Mouse (Mus musculus): ENCODE data around the gene Adora3. TPM values are rescaled to one million over a fixed set of nuclear protein-coding genes. Genes with fewer than 3 reads are reported as not detected.

The Adora3 gene
- polyA plus RNA-seq, 1 experiment from 2014 or later = 4.6 TPM

- ATAC-seq (ENCODE audit: insufficient number of reproducible peaks, low FRiP score, low TSS enrichment, low read depth) = no peak
- H3K9ac ChIP-seq = no peak overlapping the region
- 75% methylated on average over 7 of the region's 7 CpGs for WGBS
- H3K36me3 ChIP-seq = no peaks in the 10 kb centered on the region
- no peak overlapping the region for H3K4me3 ChIP-seq
- H3K27ac ChIP-seq = no peak overlapping the region
- H3K4me1 ChIP-seq = no peaks in the 10 kb centered on the region
- no peak overlapping the region for H3K4me2 ChIP-seq
- no peaks in the 10 kb centered on the region for H3K27me3 ChIP-seq
- H3K9me3 ChIP-seq = no peaks in the 10 kb centered on the region
Observed at GRCm38 (mm10) chr3:105927561-105928194, 57.0 kb downstream of the Adora3 start.

DNA sequence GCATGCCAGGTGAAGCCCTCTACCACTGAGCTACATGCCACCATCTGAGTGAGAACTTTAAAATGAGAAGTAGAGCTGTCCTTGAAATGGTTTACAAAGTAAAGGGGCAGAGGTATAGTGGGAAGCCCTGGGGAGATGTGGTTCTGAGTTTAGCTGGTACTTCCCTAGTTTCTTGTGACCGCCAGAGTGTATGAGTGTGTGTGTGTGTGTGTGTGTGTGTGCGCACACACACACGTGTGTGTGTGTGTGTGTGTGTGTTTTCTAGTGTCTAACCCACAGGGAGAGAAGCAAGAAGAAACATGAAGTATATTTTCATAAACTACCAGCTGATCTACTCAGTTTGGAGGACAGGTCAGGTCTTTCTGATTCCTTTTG is 57.5 kb downstream of the Adora3 start:
- H3K27me3 ChIP-seq = no peaks in the 10 kb centered on the region
- no peak overlapping the region for H3K4me3 ChIP-seq
- no peaks in the 10 kb centered on the region for H3K4me1 ChIP-seq
- ATAC-seq (ENCODE audit: insufficient number of reproducible peaks, low FRiP score, low TSS enrichment, low read depth) = no peak
- no peak overlapping the region for H3K4me2 ChIP-seq
- no peaks in the 10 kb centered on the region for H3K36me3 ChIP-seq
- 87% methylated on average over 3 of the region's 3 CpGs for WGBS
- no peak overlapping the region for H3K9ac ChIP-seq
- no peak overlapping the region for H3K27ac ChIP-seq
- H3K9me3 ChIP-seq = no peaks in the 10 kb centered on the region

- H3K9ac ChIP-seq = no peak overlapping the region
- no peak overlapping the region for H3K4me2 ChIP-seq
- H3K27me3 ChIP-seq = no peaks in the 10 kb centered on the region
- H3K4me3 ChIP-seq = no peak overlapping the region
- no peak for ATAC-seq (ENCODE audit: insufficient number of reproducible peaks, low FRiP score, low TSS enrichment, low read depth)
- no peaks in the 10 kb centered on the region for H3K4me1 ChIP-seq
- H3K9me3 ChIP-seq = no peaks in the 10 kb centered on the region
- WGBS = 83% methylated on average over 6 of the region's 6 CpGs
- H3K27ac ChIP-seq = no peak overlapping the region
- no peaks in the 10 kb centered on the region for H3K36me3 ChIP-seq
Observed at GRCm38 (mm10) chr3:105928781-105929180, 58.1 kb downstream of the Adora3 start.

- no peak for ATAC-seq (ENCODE audit: insufficient number of reproducible peaks, low FRiP score, low TSS enrichment, low read depth)
- Histone ChIP-seq H3K9ac (no peak overlapping the region), H3K27me3 (no peaks in the 10 kb centered on the region), H3K9me3 (no peaks in the 10 kb centered on the region), H3K4me1 (no peaks in the 10 kb centered on the region), H3K4me3 (no peak overlapping the region), H3K36me3 (no peaks in the 10 kb centered on the region), H3K27ac (no peak overlapping the region), H3K4me2 (no peak overlapping the region)
- 80% methylated on average over 7 of the region's 7 CpGs for WGBS
Observed at GRCm38 (mm10) chr3:105929821-105930220, 59.2 kb downstream of the Adora3 start.

DNA sequence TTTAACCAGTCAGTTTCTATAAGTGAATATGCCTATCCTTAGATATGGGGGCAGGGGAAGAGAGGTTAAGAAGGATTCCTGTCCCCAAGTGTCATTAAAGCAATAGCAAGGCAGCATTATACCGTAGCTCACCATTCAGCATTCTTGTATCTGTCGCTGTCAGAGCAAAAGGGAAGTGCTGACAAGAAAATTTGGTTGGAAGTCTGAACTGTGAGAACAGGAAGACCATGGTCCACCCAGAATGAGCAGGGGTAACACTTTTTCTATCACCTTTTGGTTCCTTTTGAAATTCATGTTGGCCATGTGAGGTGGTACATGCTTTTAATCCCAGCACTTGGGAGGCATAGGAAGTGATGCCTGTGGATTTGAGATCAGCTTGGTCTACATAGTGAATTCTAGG is 60.4 kb downstream of the Adora3 start:
- WGBS = 87% methylated on average over 2 of the region's 2 CpGs
- H3K9me3 ChIP-seq = no peaks in the 10 kb centered on the region
- no peak for ATAC-seq (ENCODE audit: insufficient number of reproducible peaks, low FRiP score, low TSS enrichment, low read depth)
- no peak overlapping the region for H3K9ac ChIP-seq
- H3K4me1 ChIP-seq = no peaks in the 10 kb centered on the region
- no peaks in the 10 kb centered on the region for H3K36me3 ChIP-seq
- no peak overlapping the region for H3K4me2 ChIP-seq
- no peaks in the 10 kb centered on the region for H3K27me3 ChIP-seq
- H3K4me3 ChIP-seq = no peak overlapping the region
- no peak overlapping the region for H3K27ac ChIP-seq

DNA sequence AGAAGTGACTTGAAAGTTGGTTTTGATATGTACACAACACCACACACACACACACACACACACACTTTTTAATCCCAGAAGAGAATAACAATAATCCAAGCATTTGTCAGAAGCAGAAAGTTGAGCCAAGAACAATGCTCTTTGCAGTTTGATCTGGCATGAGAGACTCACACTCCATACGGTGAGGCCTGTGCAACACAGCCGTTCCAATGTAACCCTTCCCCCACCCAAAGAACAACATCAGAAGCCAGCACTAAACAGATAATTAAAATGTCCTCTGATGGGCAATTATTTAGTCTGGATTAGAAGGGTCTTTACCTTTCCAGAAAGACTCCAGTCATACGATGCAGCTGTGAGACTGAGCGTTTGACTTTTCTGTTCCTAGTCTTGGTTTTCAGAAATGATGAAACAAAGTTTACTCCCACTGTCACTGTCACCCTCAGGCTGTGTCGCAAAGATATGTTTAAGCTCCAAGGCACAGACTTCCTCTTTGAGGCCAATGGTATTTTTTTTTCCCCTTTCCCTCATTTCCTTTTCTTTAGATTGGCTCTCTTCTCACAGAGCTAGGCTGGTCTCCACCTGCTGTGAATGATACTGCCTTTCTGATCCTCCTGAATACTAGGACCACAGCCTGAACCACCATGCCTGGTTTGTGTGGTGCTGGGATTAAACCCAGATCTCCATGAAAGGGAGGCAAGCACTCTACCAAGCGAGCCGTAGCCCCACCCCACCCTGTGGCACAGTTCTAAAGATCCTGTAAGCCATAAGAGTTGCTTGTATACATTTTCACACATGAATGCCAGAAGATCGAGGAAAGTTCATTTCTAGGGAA is 61.8 kb downstream of the Adora3 start, which contains the start of gene I830077J02Rik:
TSS of gene I830077J02Rik (minus strand) at position 425 of the 832 bp plus-strand sequence.
- H3K4me2 ChIP-seq = no peak within 1 kb of the TSS
- no peak for ATAC-seq (ENCODE audit: insufficient number of reproducible peaks, low FRiP score, low TSS enrichment, low read depth)
- no peak within 1 kb of the TSS for H3K4me3 ChIP-seq
- no peaks in the 10 kb centered on the region for H3K27me3 ChIP-seq
- no peaks in the 10 kb centered on the region for H3K4me1 ChIP-seq
- WGBS = 74% methylated on average over 8 of the region's 8 CpGs
- H3K36me3 ChIP-seq = no peaks in the 10 kb centered on the region
- no peaks in the 10 kb centered on the region for H3K9me3 ChIP-seq
- no peak within 1 kb of the TSS for H3K27ac ChIP-seq
- no peak within 1 kb of the TSS for H3K9ac ChIP-seq

DNA sequence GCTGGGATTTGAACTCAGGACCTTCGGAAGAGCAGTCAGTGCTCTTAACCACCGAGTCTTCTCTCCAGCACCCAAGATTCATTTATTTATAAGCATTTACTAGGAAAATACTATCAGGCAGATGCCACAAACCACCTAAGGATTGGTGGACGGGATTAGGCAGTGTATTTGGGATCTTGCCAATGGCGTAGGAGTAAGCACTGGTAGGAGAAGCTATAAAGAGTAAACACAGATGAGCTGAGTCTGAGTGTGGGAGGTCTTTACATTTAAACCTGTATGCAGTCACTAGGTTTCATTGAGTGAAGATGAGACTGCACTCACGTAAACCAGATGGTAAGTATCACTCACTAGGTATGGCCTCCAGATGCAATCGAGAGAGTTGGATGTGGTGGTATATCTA is 63.3 kb downstream of the Adora3 start:
- Histone ChIP-seq H3K9me3 (no peaks in the 10 kb centered on the region), H3K9ac (no peak overlapping the region), H3K4me2 (no peak overlapping the region), H3K36me3 (peaks cover 3% of the 10 kb centered on the region; the same call in 1 of the 2 replicates), H3K4me3 (no peak overlapping the region), H3K4me1 (no peaks in the 10 kb centered on the region), H3K27me3 (no peaks in the 10 kb centered on the region), H3K27ac (no peak overlapping the region)
- WGBS = 90% methylated on average over 6 of the region's 6 CpGs
- no peak for ATAC-seq (ENCODE audit: insufficient number of reproducible peaks, low FRiP score, low TSS enrichment, low read depth)

GRCm38 (mm10) chr3:105935033-105935432 is 64.4 kb downstream of the Adora3 start:
- Histone ChIP-seq H3K4me2 (no peak overlapping the region), H3K9me3 (no peaks in the 10 kb centered on the region), H3K4me1 (no peaks in the 10 kb centered on the region), H3K9ac (no peak overlapping the region), H3K27ac (no peak overlapping the region), H3K36me3 (peaks cover 8% of the 10 kb centered on the region; the same call in 1 of the 2 replicates), H3K4me3 (no peak overlapping the region), H3K27me3 (no peaks in the 10 kb centered on the region)
- no peak for ATAC-seq (ENCODE audit: insufficient number of reproducible peaks, low FRiP score, low TSS enrichment, low read depth)
- 70% methylated on average over 5 of the region's 5 CpGs for WGBS

- no peaks in the 10 kb centered on the region for H3K9me3 ChIP-seq
- H3K4me1 ChIP-seq = no peaks in the 10 kb centered on the region
- WGBS = 88% methylated on average over 4 of the region's 4 CpGs
- H3K36me3 ChIP-seq = peaks cover 19% of the 10 kb centered on the region
- ATAC-seq (ENCODE audit: insufficient number of reproducible peaks, low FRiP score, low TSS enrichment, low read depth) = no peak
- H3K9ac ChIP-seq = no peak overlapping the region
- H3K27me3 ChIP-seq = no peaks in the 10 kb centered on the region
- H3K4me2 ChIP-seq = no peak overlapping the region
- no peak overlapping the region for H3K27ac ChIP-seq
- no peak overlapping the region for H3K4me3 ChIP-seq
Observed at GRCm38 (mm10) chr3:105936111-105936510, 65.5 kb downstream of the Adora3 start.

DNA sequence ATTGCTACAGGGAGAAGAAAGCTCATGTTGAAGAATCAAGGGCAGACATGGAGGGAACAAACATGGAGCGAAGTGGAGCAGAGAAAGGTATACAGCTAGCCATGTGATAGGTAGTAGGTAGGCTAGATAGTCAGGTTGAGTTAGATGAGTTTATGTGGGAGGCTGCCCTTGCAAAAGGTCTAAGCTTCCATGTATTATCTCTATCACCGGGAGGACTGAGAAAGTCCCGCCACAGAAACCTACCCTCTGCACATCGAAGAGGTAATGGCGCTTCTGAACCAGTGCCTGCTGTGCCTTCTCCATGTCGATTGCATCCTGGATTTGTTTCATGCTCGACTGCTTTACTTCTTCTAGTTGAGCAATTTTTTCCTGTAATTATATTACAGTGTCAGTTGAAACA is 80.7 kb downstream of the Adora3 start:
- Histone ChIP-seq H3K27ac (no peak overlapping the region), H3K27me3 (no peaks in the 10 kb centered on the region), H3K4me1 (no peaks in the 10 kb centered on the region), H3K4me2 (no peak overlapping the region), H3K36me3 (peaks cover 66% of the 10 kb centered on the region), H3K4me3 (no peak overlapping the region), H3K9ac (no peak overlapping the region), H3K9me3 (no peaks in the 10 kb centered on the region)
- 93% methylated on average over 7 of the region's 7 CpGs for WGBS
- ATAC-seq (ENCODE audit: insufficient number of reproducible peaks, low FRiP score, low TSS enrichment, low read depth) = no peak

GRCm38 (mm10) chr3:105957235-105957634 is 86.6 kb downstream of the Adora3 start:
- Histone ChIP-seq H3K27me3 (no peaks in the 10 kb centered on the region), H3K4me1 (peaks cover 20% of the 10 kb centered on the region), H3K36me3 (peaks cover 38% of the 10 kb centered on the region), H3K9me3 (no peaks in the 10 kb centered on the region), H3K4me2 (no peak overlapping the region), H3K27ac (no peak overlapping the region), H3K4me3 (no peak overlapping the region), H3K9ac (no peak overlapping the region)
- WGBS = 93% methylated on average over 1 of the region's 1 CpGs
- no peak for ATAC-seq (ENCODE audit: insufficient number of reproducible peaks, low FRiP score, low TSS enrichment, low read depth)

DNA sequence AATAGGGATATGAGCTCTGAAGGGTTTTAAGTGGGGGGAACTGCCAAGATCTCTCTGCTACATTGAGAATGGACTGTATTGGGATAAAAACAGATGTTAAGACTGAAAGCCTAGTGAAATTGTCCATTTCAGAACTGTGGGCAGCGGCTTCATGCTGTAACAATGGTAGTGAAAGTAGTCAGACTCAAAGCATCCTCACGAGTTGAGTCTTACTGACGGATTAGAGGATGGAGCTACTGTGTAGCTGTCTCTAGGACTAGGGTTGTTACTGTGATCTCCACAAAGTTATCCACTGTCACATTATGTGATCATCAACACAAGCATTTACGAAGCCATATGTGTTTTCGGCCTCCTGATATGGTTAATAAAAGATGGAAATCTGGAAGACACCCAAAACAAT is 87.5 kb downstream of the Adora3 start:
- Histone ChIP-seq H3K27ac (no peak overlapping the region), H3K4me3 (peak overlapping the region; percentile 96), H3K4me1 (peaks cover 20% of the 10 kb centered on the region), H3K27me3 (no peaks in the 10 kb centered on the region), H3K9ac (peak overlapping the region; percentile 96), H3K9me3 (no peaks in the 10 kb centered on the region), H3K4me2 (peak overlapping the region; percentile 57), H3K36me3 (peaks cover 38% of the 10 kb centered on the region)
- WGBS = 45% methylated on average over 5 of the region's 5 CpGs
- ATAC-seq (ENCODE audit: insufficient number of reproducible peaks, low FRiP score, low TSS enrichment, low read depth) = no peak

Data from limb, embryonic 15.5 days (tissue).